Mouse (Mus musculus) activated CD4-positive, CD25-positive, alpha-beta regulatory T cell, adult 4 months (primary cell): ENCODE measurements around the gene Srek1. TPM values are rescaled to one million over a fixed set of nuclear protein-coding genes. Genes with fewer than 3 reads are reported as not detected.
A peak's percentile ranks its signal among the peaks of the same experiment; 100 is the strongest.

ENCODE experiments used
- ATAC-seq: one replicate; pipeline ENCODE4 v1.8.0; 2017
- polyA plus RNA-seq, 2 experiments: library from polyadenylated mRNA; unstranded; fragments of 100-300 nt; shearing (Covaris generic); gene quantifications; one replicate each; pipeline ENCODE4 v1.2.1; 2017

The Srek1 gene
- polyA plus RNA-seq, result 10 to 100 TPM; 59.8 to 75.0 TPM

GRCm38 (mm10) chr13:103774119-103774757 is at the start of gene Srek1:
TSS of gene Srek1 (minus strand) at chr13:103774608.
- ATAC-seq, result peak; percentile 77

GRCm38 (mm10) chr13:103822270-103822669 is 47.9 kb upstream of the Srek1 start:
- peak; percentile 66 for ATAC-seq

- no peak for ATAC-seq
Observed at GRCm38 (mm10) chr13:103819377-103819776, 45.0 kb upstream of the Srek1 start.

GRCm38 (mm10) chr13:103817935-103818334 is 43.5 kb upstream of the Srek1 start:
- ATAC-seq, result no peak

- ATAC-seq, result no peak
Observed at GRCm38 (mm10) chr13:103807464-103807863, 33.1 kb upstream of the Srek1 start.

- ATAC-seq, result no peak
Observed at GRCm38 (mm10) chr13:103806210-103806851, 31.9 kb upstream of the Srek1 start.

- no peak for ATAC-seq
Observed at GRCm38 (mm10) chr13:103803721-103804120, 29.3 kb upstream of the Srek1 start.

GRCm38 (mm10) chr13:103801021-103801420 is 26.6 kb upstream of the Srek1 start:
- ATAC-seq, result no peak

- ATAC-seq, result no peak
Observed at GRCm38 (mm10) chr13:103794688-103795543, 20.5 kb upstream of the Srek1 start.

- no peak for ATAC-seq
Observed at GRCm38 (mm10) chr13:103779922-103780585, 5.6 kb upstream of the Srek1 start.

GRCm38 (mm10) chr13:103777126-103777525 is 2.7 kb upstream of the Srek1 start:
- ATAC-seq, result no peak

GRCm38 (mm10) chr13:103773407-103774118 is 845 bp downstream of the Srek1 start:
- peak; percentile 41 for ATAC-seq

- no peak for ATAC-seq
Observed at GRCm38 (mm10) chr13:103772917-103773316, 1.5 kb downstream of the Srek1 start.

- ATAC-seq, result no peak
Observed at GRCm38 (mm10) chr13:103770821-103771220, 3.6 kb downstream of the Srek1 start.

GRCm38 (mm10) chr13:103767935-103768334 is 6.5 kb downstream of the Srek1 start:
- no peak for ATAC-seq

GRCm38 (mm10) chr13:103763640-103764039 is 10.8 kb downstream of the Srek1 start:
- no peak for ATAC-seq

- ATAC-seq, result no peak
Observed at GRCm38 (mm10) chr13:103761971-103762370, 12.4 kb downstream of the Srek1 start.

- ATAC-seq, result peak; percentile 75
Observed at GRCm38 (mm10) chr13:103751421-103751820, 23.0 kb downstream of the Srek1 start.

GRCm38 (mm10) chr13:103745688-103746087 is 28.7 kb downstream of the Srek1 start:
- no peak for ATAC-seq

- no peak for ATAC-seq
Observed at GRCm38 (mm10) chr13:103745160-103745559, 29.2 kb downstream of the Srek1 start.

GRCm38 (mm10) chr13:103735330-103736007 is 38.9 kb downstream of the Srek1 start:
- no peak for ATAC-seq

- no peak for ATAC-seq
Observed at GRCm38 (mm10) chr13:103726872-103727271, 47.5 kb downstream of the Srek1 start.
